Comparison of ENCODE assay signal across 25 mouse cellular contexts in genomic region chr3:132201950-132202349, GRCm38 (mm10).
DNase-seq lines count a peak whose midpoint lies in the region; ATAC-seq and TF ChIP-seq lines count a peak whose summit lies in the region.
"Had no signal": no experiment of that assay in that cellular context is flagged by ENCODE, and none has a peak within 500 bp of the region (broad histone marks: within the 10 kb centered on the region; RNA-seq: fewer than 3 reads in every experiment).

No protein-coding gene starts in this region.

- 52% methylated on average over 4 of the region's 4 CpGs for WGBS in forebrain, embryonic 15.5 days
- WGBS in forebrain, embryonic 11.5 days, result 90% methylated on average over 4 of the region's 4 CpGs
- 51% methylated on average over 4 of the region's 4 CpGs for WGBS in lung, embryonic 14.5 days

- H3K4me2 ChIP-seq in forebrain, embryonic 15.5 days (replicated peaks), result no peak overlapping the region
- H3K4me2 ChIP-seq in forebrain, embryonic 11.5 days (ENCODE audit: low read depth, low read length, severe bottlenecking), result no peak overlapping the region
- no peak overlapping the region for H3K4me2 ChIP-seq in lung, embryonic 14.5 days
- H3K4me2 ChIP-seq: heart, embryonic 15.5 days; limb, embryonic 15.5 days; liver, embryonic 13.5 days; neural tube, embryonic 13.5 days had no signal

- H3K4me1 ChIP-seq in forebrain, embryonic 15.5 days, result no peaks in the 10 kb centered on the region; the same call in 1 of the 2 replicates
- no peaks in the 10 kb centered on the region for H3K4me1 ChIP-seq in forebrain, embryonic 11.5 days (replicated peaks; ENCODE audit: control insufficient read depth, insufficient read depth, low read length)
- H3K4me1 ChIP-seq in lung, embryonic 14.5 days (ENCODE audit: insufficient read depth), result no peaks in the 10 kb centered on the region
- H3K4me1 ChIP-seq: heart, embryonic 15.5 days; liver, embryonic 13.5 days had no signal

- no peaks in the 10 kb centered on the region for H3K36me3 ChIP-seq in forebrain, embryonic 15.5 days
- no peaks in the 10 kb centered on the region for H3K36me3 ChIP-seq in forebrain, embryonic 11.5 days (ENCODE audit: control insufficient read depth, insufficient read depth, low read length)
- no peaks in the 10 kb centered on the region for H3K36me3 ChIP-seq in lung, embryonic 14.5 days (ENCODE audit: insufficient read depth)
- H3K36me3 ChIP-seq: heart, embryonic 15.5 days; limb, embryonic 15.5 days; liver, embryonic 13.5 days; neural tube, embryonic 13.5 days had no signal

- no peaks in the 10 kb centered on the region for H3K9me3 ChIP-seq in forebrain, embryonic 15.5 days
- H3K9me3 ChIP-seq in forebrain, embryonic 11.5 days (ENCODE audit: control insufficient read depth, low read length), result no peaks in the 10 kb centered on the region
- no peaks in the 10 kb centered on the region for H3K9me3 ChIP-seq in lung, embryonic 14.5 days (ENCODE audit: low read depth, low read length)
- H3K9me3 ChIP-seq: heart, embryonic 15.5 days; limb, embryonic 15.5 days; liver, embryonic 13.5 days; neural tube, embryonic 13.5 days had no signal

- H3K9ac ChIP-seq in forebrain, embryonic 15.5 days (replicated peaks), result no peak overlapping the region
- no peak overlapping the region for H3K9ac ChIP-seq in forebrain, embryonic 11.5 days (ENCODE audit: low read length)
- no peak overlapping the region for H3K9ac ChIP-seq in lung, embryonic 14.5 days
- H3K9ac ChIP-seq: heart, embryonic 15.5 days; limb, embryonic 15.5 days; liver, embryonic 13.5 days; neural tube, embryonic 13.5 days had no signal

- no peak overlapping the region for H3K4me3 ChIP-seq in forebrain, embryonic 15.5 days
- H3K4me3 ChIP-seq in forebrain, embryonic 11.5 days (ENCODE audit: low read depth, low read length), result no peak overlapping the region
- no peak overlapping the region for H3K4me3 ChIP-seq in lung, embryonic 14.5 days (ENCODE audit: low read depth, low read length)
- H3K4me3 ChIP-seq: heart, embryonic 15.5 days; limb, embryonic 15.5 days; liver, embryonic 13.5 days; neural tube, embryonic 13.5 days had no signal

- 0 out of 2 replicates have a peak, but pooled peaks have one; percentile 58 for ATAC-seq in forebrain, embryonic 15.5 days (replicated peaks)
- no peak for ATAC-seq in forebrain, embryonic 11.5 days (replicated peaks; ENCODE audit: low FRiP score)
- peak; percentile 35; the same call in 1 of the 2 replicates for ATAC-seq in lung, embryonic 14.5 days (ENCODE audit: insufficient read depth)
- ATAC-seq: activated CD4-positive, CD25-positive, alpha-beta regulatory T cell, adult 4 months; CD4-positive, CD25-positive, alpha-beta regulatory T cell, adult 4 months; inflammation-experienced regulatory T-cells, adult 6 months had no signal

- H3K27ac ChIP-seq in forebrain, embryonic 15.5 days (replicated peaks), result no peak overlapping the region
- no peak overlapping the region for H3K27ac ChIP-seq in forebrain, embryonic 11.5 days (ENCODE audit: low read depth, low read length)
- no peak overlapping the region for H3K27ac ChIP-seq in lung, embryonic 14.5 days (ENCODE audit: low read depth)
- H3K27ac ChIP-seq: heart, embryonic 15.5 days; limb, embryonic 15.5 days; liver, embryonic 13.5 days; neural tube, embryonic 13.5 days had no signal

- TF ChIP-seq CTCF in lung, embryonic 14.5 days (IDR thresholded peaks at IDR 0.05; ENCODE audit: low read depth), result no peak
- no peak for TF ChIP-seq CTCF in brain, embryonic 14.5 days (IDR thresholded peaks at IDR 0.05; ENCODE audit: borderline replicate concordance, extremely low read depth, insufficient read depth, insufficient read length)

- no peak for DNase-seq in forebrain, embryonic 11.5 days (ENCODE audit: low spot score)
- DNase-seq in lung, embryonic 14.5 days, result peak; percentile 58
- no peak for DNase-seq in lung, postnatal 36 days
- peak; percentile 62 for DNase-seq in brain, embryonic 14.5 days (ENCODE audit: low read depth)
- no peak for DNase-seq in spleen, postnatal 4 days (ENCODE audit: low spot score in 2 of 2)
- DNase-seq in gastrocnemius, adult 8-10 months (ENCODE audit: low spot score in 2 of 2), result no peak
- DNase-seq: adrenal gland, adult 2 months; adrenal gland, postnatal 36 days; cerebellum, adult 2 months; cerebellum, postnatal 14 days; gastrocnemius, postnatal 14 days; kidney, adult 11 months; kidney, postnatal 14 days; layer of hippocampus, adult 9-11 months; liver, embryonic 13.5 days; lung, adult 18-20 months; lung, postnatal 10 days; thymus, postnatal 4 days had no signal

- no peaks in the 10 kb centered on the region for H3K27me3 ChIP-seq in forebrain, embryonic 15.5 days
- H3K27me3 ChIP-seq in forebrain, embryonic 11.5 days (ENCODE audit: control insufficient read depth, insufficient read depth, low read length), result no peaks in the 10 kb centered on the region
- H3K27me3 ChIP-seq in lung, embryonic 14.5 days (ENCODE audit: insufficient read depth, low read length), result no peaks in the 10 kb centered on the region
- H3K27me3 ChIP-seq: heart, embryonic 15.5 days; limb, embryonic 15.5 days; liver, embryonic 13.5 days; neural tube, embryonic 13.5 days had no signal

- no peak for TF ChIP-seq POLR2A in brain, embryonic 14.5 days (IDR thresholded peaks at IDR 0.05; ENCODE audit: borderline replicate concordance, extremely low read depth, insufficient read depth, insufficient read length, poor library complexity, severe bottlenecking)

Comparison
In these comparisons a context has a peak if more than half of its experiments do, and no peak if none do; other contexts are left out.
1. DNase-seq: peak in lung, embryonic 14.5 days (single experiment) and brain, embryonic 14.5 days (single experiment); none in forebrain, embryonic 11.5 days (single experiment), lung, postnatal 36 days (single experiment), spleen, postnatal 4 days (0 of 2) and gastrocnemius, adult 8-10 months (0 of 2).